Mouse (Mus musculus) myocyte (in vitro differentiated cells): ENCODE measurements around the gene Prcd.

Experiments
- CEBPB ChIP-seq: IDR thresholded peaks from 2 replicates; pipeline ENCODE4 v1.6.1; 2011; ENCODE audit warnings: mild to moderate bottlenecking, moderate library complexity; ENCODE audit not compliant: poor library complexity, insufficient read depth, severe bottlenecking
- MYOG ChIP-seq, 3 experiments: IDR thresholded peaks; one replicate each; pipeline ENCODE4 v1.6.1; 2011; ENCODE audit warnings: control low read depth in 2 of 3, low read depth in 2 of 3, mild to moderate bottlenecking in 2 of 3; ENCODE audit not compliant: insufficient read length in 2 of 3, control insufficient read depth in 1 of 3, insufficient read depth in 1 of 3
- POLR2A ChIP-seq: IDR thresholded peaks from one replicate; pipeline ENCODE4 v1.6.1; 2011; ENCODE audit warnings: low read depth, mild to moderate bottlenecking, control low read depth, moderate library complexity; ENCODE audit not compliant: insufficient read length
- POLR2AphosphoS2 ChIP-seq: IDR thresholded peaks from one replicate; pipeline ENCODE4 v1.6.1; 2011; ENCODE audit warnings: low read depth, control low read depth; ENCODE audit not compliant: insufficient read length
- TCF12 ChIP-seq: IDR thresholded peaks from one replicate; pipeline ENCODE4 v1.6.1; 2011; ENCODE audit warnings: mild to moderate bottlenecking, control low read depth; ENCODE audit not compliant: poor library complexity, insufficient read depth, severe bottlenecking

- TF ChIP-seq CEBPB: peak; percentile 58; the same call in 1 of the 2 replicates
- peak; percentile 44 for TF ChIP-seq POLR2A
- peak in 1 of 3 experiments; percentile 77 for TF ChIP-seq MYOG (IDR thresholded peaks at IDR 0.05; ENCODE audit: control insufficient read depth in 1 of 3, insufficient read depth in 1 of 3, insufficient read length in 2 of 3, low read depth in 2 of 3)
- TF ChIP-seq TCF12: no peak
- peak; percentile 46 for TF ChIP-seq POLR2AphosphoS2
These were observed 36.8 kb upstream of the Prcd start for GRCm38 (mm10) chr11:116616438-116617118.
